Mouse (Mus musculus) megakaryocyte, embryonic 14.5 days (primary cell): ENCODE measurements around the gene Cdc14a. TPM values are rescaled to one million over a fixed set of nuclear protein-coding genes. Genes with fewer than 3 reads are reported as not detected.

Source experiments
- H3K27me3 ChIP-seq: replicated peaks from 2 replicates; pipeline ENCODE3; 2012; ENCODE audit warnings: inconsistent platforms
- H3K36me3 ChIP-seq: replicated peaks from 2 replicates; pipeline ENCODE3; 2012; ENCODE audit warnings: low read length, inconsistent platforms, mixed read lengths
- H3K4me1 ChIP-seq: 2 replicates; pipeline ENCODE4 v1.6.1; 2012; ENCODE audit warnings: inconsistent platforms
- H3K4me3 ChIP-seq: replicated peaks from 2 replicates; pipeline ENCODE3; 2012; ENCODE audit warnings: moderate library complexity, mild to moderate bottlenecking, inconsistent platforms
- H3K9me3 ChIP-seq: 2 replicates; pipeline ENCODE4 v1.6.1; 2012; ENCODE audit warnings: inconsistent platforms
- FLI1 ChIP-seq: IDR thresholded peaks from 2 replicates; pipeline ENCODE4 v1.6.1; 2012; ENCODE audit warnings: low read length, inconsistent platforms, mixed read lengths
- GATA1 ChIP-seq: IDR thresholded peaks from 3 replicates; pipeline ENCODE4 v1.6.1; 2012; ENCODE audit warnings: mixed read lengths, low read length, inconsistent platforms, borderline replicate concordance
- polyA plus RNA-seq: library from polyadenylated mRNA; stranded (reverse); fragments of >175 nt; gene quantifications from 2 replicates; pipeline ENCODE4 v1.2.3, GENCODE M21; 2012; ENCODE audit warnings: low replicate concordance; ENCODE audit not compliant: insufficient read depth

Cdc14a gene
- polyA plus RNA-seq, 1 experiment, result 0.91 TPM

GRCm38 (mm10) chr3:116440066-116440997, 16.5 kb upstream of the Cdc14a start:
- Histone ChIP-seq H3K4me1 (peaks cover 57% of the 10 kb centered on the region), H3K27me3 (peaks cover 14% of the 10 kb centered on the region), H3K4me3 (peak overlapping the region; percentile 64), H3K36me3 (no peaks in the 10 kb centered on the region), H3K9me3 (no peaks in the 10 kb centered on the region)
- TF ChIP-seq FLI1 (no peak), GATA1 (no peak)

GRCm38 (mm10) chr3:116436811-116437601, 13.2 kb upstream of the Cdc14a start:
- peak overlapping the region; percentile 78 for H3K4me3 ChIP-seq
- peaks cover 80% of the 10 kb centered on the region for H3K4me1 ChIP-seq
- no peaks in the 10 kb centered on the region for H3K36me3 ChIP-seq
- TF ChIP-seq GATA1, result no peak
- TF ChIP-seq FLI1, result no peak
- H3K27me3 ChIP-seq, result no peaks in the 10 kb centered on the region
- H3K9me3 ChIP-seq, result no peaks in the 10 kb centered on the region

DNA sequence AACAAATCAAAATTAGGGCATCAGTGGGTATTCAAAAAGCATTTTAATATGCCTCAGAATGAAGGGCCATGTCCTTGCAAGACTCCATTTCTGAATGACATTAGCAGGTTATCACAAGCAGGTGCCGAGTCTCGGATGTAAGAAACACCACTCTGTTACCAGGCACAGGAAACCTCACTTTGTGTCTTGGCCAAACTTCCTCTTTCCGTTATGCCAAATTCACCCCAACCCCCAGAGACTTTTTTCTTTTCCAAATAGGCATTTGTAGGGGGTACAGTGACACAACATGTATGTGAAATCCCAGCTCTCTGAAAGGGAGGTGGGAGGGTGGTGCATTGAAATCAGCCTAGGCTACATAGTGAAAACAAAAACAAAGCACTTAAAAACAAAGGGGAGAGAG, 12.3 kb upstream of the Cdc14a start:
- Histone ChIP-seq H3K9me3 (no peaks in the 10 kb centered on the region), H3K27me3 (no peaks in the 10 kb centered on the region), H3K36me3 (no peaks in the 10 kb centered on the region), H3K4me1 (peaks cover 85% of the 10 kb centered on the region), H3K4me3 (no peak overlapping the region)
- TF ChIP-seq GATA1 (no peak), FLI1 (no peak)

DNA sequence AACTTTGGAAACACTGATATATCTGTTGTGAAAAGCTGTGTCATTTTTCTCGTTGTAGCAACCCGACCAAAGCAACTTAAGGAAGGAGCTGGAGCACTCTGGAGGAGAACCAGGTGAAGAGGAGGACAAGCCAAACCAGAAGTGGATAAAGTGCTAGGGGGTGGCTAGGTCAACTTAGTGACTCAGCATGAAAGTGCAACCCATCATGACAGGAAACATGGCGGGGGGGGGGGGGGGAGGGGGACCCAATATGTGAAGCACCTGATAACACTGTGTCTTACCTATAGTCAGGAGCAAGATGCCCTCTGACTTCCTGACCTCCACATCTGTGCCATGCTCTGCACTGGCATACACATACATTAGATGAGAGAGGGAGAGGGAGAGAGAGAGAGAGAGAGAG, 10.9 kb upstream of the Cdc14a start:
- TF ChIP-seq GATA1 (no peak), FLI1 (no peak)
- Histone ChIP-seq H3K4me3 (no peak overlapping the region), H3K9me3 (no peaks in the 10 kb centered on the region), H3K27me3 (no peaks in the 10 kb centered on the region), H3K4me1 (peaks cover 78% of the 10 kb centered on the region), H3K36me3 (no peaks in the 10 kb centered on the region)

- H3K4me1 ChIP-seq, result peaks cover 63% of the 10 kb centered on the region
- no peaks in the 10 kb centered on the region for H3K9me3 ChIP-seq
- TF ChIP-seq FLI1 (no peak), GATA1 (no peak)
- H3K27me3 ChIP-seq, result no peaks in the 10 kb centered on the region
- peaks cover 13% of the 10 kb centered on the region for H3K36me3 ChIP-seq
- no peak overlapping the region for H3K4me3 ChIP-seq
Observed at GRCm38 (mm10) chr3:116425901-116426300, 2.1 kb upstream of the Cdc14a start.

- no peak for TF ChIP-seq GATA1
- no peak for TF ChIP-seq FLI1
- H3K36me3 ChIP-seq, result peaks cover 23% of the 10 kb centered on the region
- H3K4me1 ChIP-seq, result peaks cover 64% of the 10 kb centered on the region
- no peaks in the 10 kb centered on the region for H3K27me3 ChIP-seq
- peak overlapping the region; percentile 97 for H3K4me3 ChIP-seq
- H3K9me3 ChIP-seq, result no peaks in the 10 kb centered on the region
Observed at GRCm38 (mm10) chr3:116424973-116425284, 1.1 kb upstream of the Cdc14a start.

DNA sequence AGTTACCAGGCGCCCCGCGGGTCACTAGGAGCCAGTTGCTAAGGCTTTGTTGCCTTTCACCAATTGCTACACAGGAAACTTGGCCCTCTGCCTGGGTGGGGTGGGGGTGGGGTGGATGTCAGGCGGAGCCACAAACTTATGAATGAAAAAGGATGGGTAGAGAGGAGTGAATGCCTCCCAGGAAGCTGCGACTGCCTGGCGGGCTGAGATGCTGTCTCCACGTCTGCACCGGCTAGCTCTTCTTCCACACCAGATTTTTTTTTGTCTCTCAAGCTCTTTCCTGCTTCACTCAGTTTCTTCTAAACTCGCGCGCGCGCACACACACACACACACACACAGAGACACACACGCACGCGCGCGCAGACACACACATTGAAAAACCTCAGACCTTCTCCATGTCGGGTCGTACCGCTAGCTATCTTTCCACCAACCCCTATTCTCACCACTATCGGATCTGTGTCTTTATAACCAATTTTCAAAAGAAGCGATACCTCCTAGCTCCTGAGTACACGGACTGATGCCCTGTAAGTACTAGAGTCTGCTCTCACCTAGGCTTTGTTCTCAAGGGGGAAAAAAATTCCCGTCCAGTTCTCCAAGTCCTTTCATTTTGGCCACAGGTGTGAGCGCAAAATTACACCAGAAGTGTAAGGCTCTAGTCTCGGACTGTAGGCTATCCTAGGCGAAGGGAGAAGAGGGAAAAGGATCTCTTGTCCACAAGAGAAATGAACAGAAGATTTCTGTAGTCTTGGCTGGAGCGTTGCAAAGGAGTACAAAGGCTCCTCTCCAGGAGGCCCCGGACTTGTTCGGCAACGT, 534 bp upstream of the Cdc14a start:
- TF ChIP-seq FLI1 (no peak), GATA1 (no peak)
- H3K4me1 ChIP-seq, result peaks cover 60% of the 10 kb centered on the region

GRCm38 (mm10) chr3:116422795-116423352, 958 bp downstream of the Cdc14a start:
- Histone ChIP-seq H3K27me3 (no peaks in the 10 kb centered on the region), H3K4me1 (peaks cover 47% of the 10 kb centered on the region), H3K36me3 (peaks cover 42% of the 10 kb centered on the region), H3K4me3 (peak overlapping the region; percentile 97), H3K9me3 (no peaks in the 10 kb centered on the region)
- TF ChIP-seq GATA1 (no peak), FLI1 (no peak)

More for the DNA sequence above, 534 bp upstream of the Cdc14a start:
- H3K27me3 ChIP-seq, result no peaks in the 10 kb centered on the region
- H3K36me3 ChIP-seq, result peaks cover 28% of the 10 kb centered on the region
- no peaks in the 10 kb centered on the region for H3K9me3 ChIP-seq
- peak overlapping the region; percentile 97 for H3K4me3 ChIP-seq

GRCm38 (mm10) chr3:116422074-116422473, 1.8 kb downstream of the Cdc14a start:
- Histone ChIP-seq H3K27me3 (no peaks in the 10 kb centered on the region), H3K9me3 (no peaks in the 10 kb centered on the region), H3K4me1 (peaks cover 41% of the 10 kb centered on the region), H3K36me3 (peaks cover 49% of the 10 kb centered on the region), H3K4me3 (peak overlapping the region; percentile 21)
- TF ChIP-seq GATA1 (no peak), FLI1 (no peak)
